Mouse (Mus musculus) liver, embryonic 14.5 days (tissue): ENCODE measurements at regions not wholly inside any gene's neighbourhood (a gene's known extent, or its start where the extent isn't known, plus 50 kb on each side); places are given as distances from the start of the nearest gene placed in this dataset.

Experiments
- CTCF ChIP-seq: IDR thresholded peaks from 2 replicates; pipeline ENCODE4 v1.5.1; 2016; ENCODE audit warnings: antibody characterized with exemption, low read depth, control low read depth
- EP300 ChIP-seq: IDR thresholded peaks from 2 replicates; pipeline ENCODE4 v1.6.1; 2016; ENCODE audit warnings: antibody characterized with exemption, low read depth

DNA sequence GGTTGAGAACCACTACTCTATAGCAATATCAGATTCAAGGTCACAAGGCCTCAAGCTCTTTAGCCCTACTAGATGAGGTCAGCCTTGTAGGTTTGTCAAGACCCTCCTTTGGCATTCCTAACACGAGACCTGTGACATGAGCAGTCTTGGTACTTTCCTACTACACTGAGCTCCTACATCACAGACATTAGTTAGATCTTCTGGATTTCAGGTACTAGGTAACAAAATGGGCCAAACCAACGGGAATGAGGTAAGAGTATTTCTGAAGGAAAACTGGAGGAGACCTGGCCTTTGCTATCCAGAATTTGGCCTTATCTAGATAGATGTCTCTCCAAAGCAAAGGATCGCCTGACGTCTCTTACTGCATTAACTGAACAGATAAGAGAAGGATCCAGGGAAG is 93.7 kb upstream of the Cpsf6 start:
- TF ChIP-seq CTCF (no peak), EP300 (no peak)
